Mouse (Mus musculus): Measurements from ENCODE around the gene Cutc.

DNA sequence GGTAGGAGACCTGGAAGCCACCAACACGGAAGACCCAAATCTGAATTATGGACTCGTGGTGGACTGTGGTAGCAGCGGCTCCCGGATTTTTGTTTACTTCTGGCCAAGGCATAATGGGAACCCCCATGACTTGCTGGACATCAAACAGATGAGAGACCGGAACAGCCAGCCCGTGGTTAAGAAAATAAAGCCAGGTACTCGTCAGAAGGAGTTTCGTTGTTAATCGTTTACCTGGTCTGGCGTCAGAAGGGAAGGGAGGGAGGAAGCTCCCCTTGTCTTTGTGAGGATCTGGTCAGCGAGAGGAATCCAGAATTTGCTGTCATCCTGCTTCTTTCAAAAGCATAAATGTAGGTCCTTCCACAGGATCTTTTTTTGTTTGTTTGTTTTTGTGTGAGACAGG, 48.6 kb upstream of the Cutc start:
- no peak for TF ChIP-seq ZC3H11A (IDR thresholded peaks at IDR 0.05; ENCODE audit: borderline replicate concordance, low read depth, low read length)
- no peak for TF ChIP-seq HCFC1 (IDR thresholded peaks at IDR 0.05; ENCODE audit: borderline replicate concordance, insufficient read depth, low read length)

Data from ES-E14 (cell line).